Mouse (Mus musculus) CH12.LX (cell line): Measurements from ENCODE around the gene Drg1.
"Not testable (repeated sequence)": the region's sequence is repeated elsewhere in the genome, so short reads cannot be mapped to it uniquely, and the experiment has no call there.

Source experiments
- CHD2 ChIP-seq: IDR thresholded peaks from 2 replicates; pipeline ENCODE4 v1.6.1; 2011; ENCODE audit warnings: low read length, improper control_type of control experiment
- CTCF ChIP-seq, 2 experiments: IDR thresholded peaks in 1 of 2; conservative IDR thresholded peaks in 1 of 2; 2 replicates each; pipeline ENCODE4 v1.5.1; 2011 to 2012; ENCODE audit warnings: low read depth in 2 of 2, low read length in 2 of 2, improper control_type of control experiment in 1 of 2, inconsistent platforms in 1 of 2, mild to moderate bottlenecking in 1 of 2, moderate library complexity in 1 of 2
- EP300 ChIP-seq: IDR thresholded peaks from 2 replicates; pipeline ENCODE4 v1.6.1; 2011; ENCODE audit warnings: low read length, improper control_type of control experiment
- GABPA ChIP-seq: IDR thresholded peaks from 2 replicates; pipeline ENCODE4 v1.6.1; 2012; ENCODE audit warnings: low read depth, low read length, improper control_type of control experiment, inconsistent platforms; ENCODE audit not compliant: insufficient replicate concordance
- HCFC1 ChIP-seq: IDR thresholded peaks from 2 replicates; pipeline ENCODE4 v1.6.1; 2012; ENCODE audit warnings: low read depth, mild to moderate bottlenecking, inconsistent platforms, low read length, improper control_type of control experiment
- MAX ChIP-seq: IDR thresholded peaks from 2 replicates; pipeline ENCODE4 v1.6.1; 2011; ENCODE audit warnings: low read length, improper control_type of control experiment
- NELFE ChIP-seq: IDR thresholded peaks from 2 replicates; pipeline ENCODE4 v1.6.1; 2011; ENCODE audit warnings: low read depth, low read length, improper control_type of control experiment
- POLR2A ChIP-seq: IDR thresholded peaks from 2 replicates; pipeline ENCODE4 v1.6.1; 2011; ENCODE audit warnings: low read depth, mild to moderate bottlenecking, improper control_type of control experiment, low read length
- SIN3A ChIP-seq: IDR thresholded peaks from 2 replicates; pipeline ENCODE4 v1.6.1; 2012; ENCODE audit warnings: low read length, improper control_type of control experiment, inconsistent platforms
- USF2 ChIP-seq: conservative IDR thresholded peaks from 2 replicates; pipeline ENCODE4 v1.6.1; 2011; ENCODE audit warnings: low read depth, low read length, improper control_type of control experiment
- ZMIZ1 ChIP-seq: IDR thresholded peaks from 2 replicates; pipeline ENCODE4 v1.6.1; 2012; ENCODE audit warnings: low read depth, mild to moderate bottlenecking, inconsistent platforms, low read length, improper control_type of control experiment
- ZNF384 ChIP-seq: IDR thresholded peaks from 2 replicates; pipeline ENCODE4 v1.6.1; 2012; ENCODE audit warnings: low read depth, low read length, improper control_type of control experiment, inconsistent platforms

- TF ChIP-seq NELFE; HCFC1; CTCF (conservative IDR thresholded peaks at IDR 0.05 in 1 of 2, IDR thresholded peaks at IDR 0.05 in 1 of 2; ENCODE audit: low read depth in 2 of 2, low read length in 2 of 2); POLR2A; ZMIZ1; SIN3A; EP300; CHD2; MAX; GABPA; USF2; ZNF384: not testable (repeated sequence)
These were observed 104.8 kb downstream of the Drg1 start for GRCm38 (mm10) chr11:3161370-3161769.
